Mouse (Mus musculus): ENCODE measurements at regions not wholly inside any gene's neighbourhood (a gene's known extent, or its start where the extent isn't known, plus 50 kb on each side); places are given as distances from the start of the nearest gene placed in this dataset.

DNA sequence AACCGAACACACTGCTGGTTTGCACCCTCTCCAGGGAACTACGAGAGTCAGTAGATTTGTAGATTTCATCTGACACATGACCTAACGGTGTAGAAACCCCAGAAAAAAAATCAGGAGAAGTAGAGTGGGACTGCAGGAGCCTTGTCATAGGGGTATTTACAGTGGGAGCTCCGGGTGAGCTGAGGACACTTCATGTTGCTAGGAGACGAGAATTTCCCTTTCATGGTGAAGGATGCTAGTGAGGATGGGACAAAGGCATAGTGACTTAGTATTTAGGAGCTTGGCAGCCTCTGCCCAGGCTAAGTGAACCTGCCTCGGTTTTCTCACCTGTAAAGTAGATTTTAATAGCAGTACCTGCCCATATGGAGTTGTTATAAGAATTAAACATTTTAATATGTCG lies 52.8 kb upstream of the Epha4 start:
- TF ChIP-seq CTCF (IDR thresholded peaks at IDR 0.05; ENCODE audit: control insufficient read depth, insufficient read depth, insufficient read length): no peak
- TF ChIP-seq CEBPB (IDR thresholded peaks at IDR 0.05; ENCODE audit: low read depth): no peak
- no peak for TF ChIP-seq MYOD1 (IDR thresholded peaks at IDR 0.05; ENCODE audit: control insufficient read depth, insufficient read length, low read depth)
- TF ChIP-seq USF1 (IDR thresholded peaks at IDR 0.05; ENCODE audit: low read depth): no peak
- no peak for TF ChIP-seq MAX (IDR thresholded peaks at IDR 0.05)

Measured in C2C12 (cell line).